Mouse (Mus musculus): ENCODE data around the gene Gm21969.

- no peak for TF ChIP-seq CTCF (IDR thresholded peaks at IDR 0.05; ENCODE audit: extremely low read depth, insufficient read length, insufficient replicate concordance, low read depth, low read length)
- no peak for TF ChIP-seq POLR2A (IDR thresholded peaks at IDR 0.05; ENCODE audit: low read depth, low read length)
Measured at GRCm38 (mm10) chr4:139579003-139579402, 24.0 kb upstream of the Gm21969 start.

All from small intestine, adult 2 months (tissue).